Mouse (Mus musculus) ES-Bruce4 (cell line): ENCODE data around the gene Coa5. TPM values are rescaled to one million over a fixed set of nuclear protein-coding genes. Genes with fewer than 3 reads are reported as not detected.

Experiments
- H3K27ac ChIP-seq: 2 replicates; pipeline ENCODE4 v1.5.1; 2012; ENCODE audit warnings: low read length, inconsistent platforms; ENCODE audit not compliant: insufficient read depth
- H3K27me3 ChIP-seq: 2 replicates; pipeline ENCODE4 v1.6.1; 2012; ENCODE audit warnings: mild to moderate bottlenecking, low read length, inconsistent platforms; ENCODE audit not compliant: control insufficient read depth, poor library complexity, insufficient read depth, severe bottlenecking
- H3K36me3 ChIP-seq: 2 replicates; pipeline ENCODE4 v1.6.1; 2012; ENCODE audit warnings: inconsistent platforms, mild to moderate bottlenecking, low read length, moderate library complexity; ENCODE audit not compliant: control insufficient read depth, poor library complexity, insufficient read depth, severe bottlenecking
- H3K4me1 ChIP-seq: one replicate; pipeline ENCODE4 v1.8.1; 2011; ENCODE audit warnings: low read length; ENCODE audit not compliant: control insufficient read depth, insufficient read depth
- H3K4me3 ChIP-seq: 2 replicates; pipeline ENCODE4 v1.5.1; 2011; ENCODE audit warnings: low read depth, mild to moderate bottlenecking, low read length
- H3K9ac ChIP-seq: 2 replicates; pipeline ENCODE4 v1.6.1; 2012; ENCODE audit warnings: low read depth, mild to moderate bottlenecking, inconsistent platforms; ENCODE audit not compliant: poor library complexity, severe bottlenecking
- H3K9me3 ChIP-seq: replicated peaks from 2 replicates; pipeline ENCODE4 v1.6.1; 2012; ENCODE audit warnings: mild to moderate bottlenecking, low read length, inconsistent platforms; ENCODE audit not compliant: control insufficient read depth, poor library complexity, insufficient read depth, severe bottlenecking
- CTCF ChIP-seq: IDR thresholded peaks from one replicate; pipeline ENCODE4 v1.8.1; 2011; ENCODE audit warnings: low read depth, low read length
- EP300 ChIP-seq: IDR thresholded peaks from 2 replicates; pipeline ENCODE4 v1.6.1; 2011; ENCODE audit warnings: low read depth, low read length; ENCODE audit not compliant: insufficient read depth
- POLR2A ChIP-seq: IDR thresholded peaks from one replicate; pipeline ENCODE4 v1.8.1; 2011; ENCODE audit warnings: low read length; ENCODE audit not compliant: insufficient read depth
- polyA plus RNA-seq: library from polyadenylated mRNA; stranded (reverse); fragments of >200 nt; gene quantifications from 2 replicates; pipeline ENCODE4 v1.2.4, GENCODE M21; 2011; ENCODE audit warnings: low read depth; ENCODE audit not compliant: missing spikeins, insufficient read depth, insufficient read length

Gene Coa5
- polyA plus RNA-seq, 1 experiment: 55.4 TPM

DNA sequence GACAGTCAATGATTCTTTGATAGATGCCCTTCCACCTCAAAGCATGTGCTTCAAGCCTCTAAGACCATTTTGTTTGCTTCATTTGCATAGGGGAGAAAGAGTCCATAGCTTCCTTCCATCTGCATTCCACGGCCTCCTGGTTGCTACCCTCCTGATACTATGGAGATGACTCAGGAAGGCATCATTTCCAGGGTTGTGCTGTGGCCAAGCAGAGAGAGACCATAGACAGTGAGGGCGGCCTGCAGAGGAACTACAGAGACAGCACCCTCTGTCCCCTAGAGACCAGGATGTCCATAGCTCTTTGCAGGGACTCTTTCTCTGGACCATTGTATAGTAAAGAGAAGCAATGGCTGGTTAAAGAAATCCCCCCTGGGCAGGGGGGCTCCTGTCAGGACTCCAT lies 24.8 kb downstream of the Coa5 start:
- Histone ChIP-seq H3K9me3 (no peaks in the 10 kb centered on the region), H3K27me3 (no peaks in the 10 kb centered on the region), H3K4me3 (no peak overlapping the region), H3K4me1 (no peaks in the 10 kb centered on the region), H3K27ac (no peak overlapping the region), H3K36me3 (no peaks in the 10 kb centered on the region), H3K9ac (no peak overlapping the region)
- TF ChIP-seq EP300 (no peak), CTCF (no peak), POLR2A (no peak)

DNA sequence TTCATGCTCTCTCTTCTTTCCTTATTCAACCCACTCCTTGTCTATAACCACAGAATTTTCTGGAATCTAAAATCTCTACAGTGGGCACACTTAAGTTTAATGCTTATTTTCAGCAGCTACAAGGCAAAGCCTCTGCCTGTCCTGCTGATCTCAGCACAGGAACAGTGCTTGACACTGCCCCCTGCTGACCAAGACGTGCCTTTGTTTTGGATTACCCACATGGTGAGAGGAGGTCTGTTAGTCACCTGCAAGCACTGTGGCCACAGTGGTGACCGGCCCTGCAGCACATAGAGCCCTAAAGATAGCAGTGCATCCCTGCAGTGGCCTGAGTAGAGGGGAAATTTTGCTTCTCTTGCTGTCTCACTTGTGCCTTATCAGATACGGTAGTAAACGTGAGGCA lies 28.2 kb downstream of the Coa5 start:
- Histone ChIP-seq H3K9ac (no peak overlapping the region), H3K4me1 (peaks cover 2% of the 10 kb centered on the region), H3K4me3 (peak overlapping the region; percentile 24), H3K36me3 (no peaks in the 10 kb centered on the region), H3K27ac (no peak overlapping the region), H3K27me3 (no peaks in the 10 kb centered on the region), H3K9me3 (no peaks in the 10 kb centered on the region)
- TF ChIP-seq CTCF: peak; percentile 90
- no peak for TF ChIP-seq POLR2A

DNA sequence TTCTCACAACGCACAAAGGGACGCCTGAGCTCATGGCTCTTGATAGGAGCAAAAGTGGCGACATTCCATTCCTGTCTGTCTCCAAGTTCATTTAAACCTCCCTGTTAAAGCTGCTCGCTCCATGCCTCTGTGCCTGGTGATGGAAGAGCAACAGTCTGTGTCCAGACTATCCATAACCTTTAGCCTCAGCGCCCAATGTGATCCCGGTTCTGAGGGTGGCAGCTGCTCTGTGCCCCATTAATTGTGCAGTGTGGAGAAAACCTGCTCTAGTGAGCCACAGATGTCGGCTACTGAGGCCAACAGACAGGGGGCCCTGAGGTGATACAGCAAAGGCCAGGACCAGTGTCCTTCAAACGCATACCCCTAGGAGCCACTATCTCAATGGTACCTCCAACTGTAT lies 30.2 kb downstream of the Coa5 start:
- TF ChIP-seq POLR2A (no peak), CTCF (no peak), EP300 (no peak)
- H3K4me1 ChIP-seq: peaks cover 2% of the 10 kb centered on the region
- H3K36me3 ChIP-seq: no peaks in the 10 kb centered on the region
- no peak overlapping the region for H3K9ac ChIP-seq
- H3K27me3 ChIP-seq: no peaks in the 10 kb centered on the region
- H3K27ac ChIP-seq: no peak overlapping the region
- no peak overlapping the region for H3K4me3 ChIP-seq
- no peaks in the 10 kb centered on the region for H3K9me3 ChIP-seq

DNA sequence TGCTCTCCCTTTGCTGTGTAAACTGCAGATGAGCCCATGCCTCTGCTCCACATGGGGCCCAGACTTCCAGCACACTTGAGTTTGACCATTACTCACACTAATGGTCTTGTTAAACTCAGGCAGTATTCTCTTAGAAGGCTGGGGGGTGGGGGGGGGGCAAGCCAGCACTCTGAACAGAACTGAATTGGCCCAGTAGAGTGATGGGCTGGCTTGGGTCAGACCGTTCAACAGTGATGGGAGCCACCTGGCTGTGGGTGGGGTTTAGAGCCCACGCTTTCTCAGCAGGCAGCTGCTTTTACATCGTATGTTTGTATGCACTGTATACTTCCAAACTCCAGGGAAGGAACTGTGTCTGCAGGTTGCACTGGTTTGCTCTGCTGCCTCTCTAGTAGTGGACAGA lies 30.9 kb downstream of the Coa5 start:
- H3K36me3 ChIP-seq: no peaks in the 10 kb centered on the region
- H3K4me3 ChIP-seq: no peak overlapping the region
- TF ChIP-seq CTCF (no peak), EP300 (no peak), POLR2A (no peak)
- peaks cover 2% of the 10 kb centered on the region for H3K4me1 ChIP-seq
- H3K27me3 ChIP-seq: no peaks in the 10 kb centered on the region
- no peak overlapping the region for H3K9ac ChIP-seq
- H3K9me3 ChIP-seq: no peaks in the 10 kb centered on the region
- no peak overlapping the region for H3K27ac ChIP-seq

DNA sequence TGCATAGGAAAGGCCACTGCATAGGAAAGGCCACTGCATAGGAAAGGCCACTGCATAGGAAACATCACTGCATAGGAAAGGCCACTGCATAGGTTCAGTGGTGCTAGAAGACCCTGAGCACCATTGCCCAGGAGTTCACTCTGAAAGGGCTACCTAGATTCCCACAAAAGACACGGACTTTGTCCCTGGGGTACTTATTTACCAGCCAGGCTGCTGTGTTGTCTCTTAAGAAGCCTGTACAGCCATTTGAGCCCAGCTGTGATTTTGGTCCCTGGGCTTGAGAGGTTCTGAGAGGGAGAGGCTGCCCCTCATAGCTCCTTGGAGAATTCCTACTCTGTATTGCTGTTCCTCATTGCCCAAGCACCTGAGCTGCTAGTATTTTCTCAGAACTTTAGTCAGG lies 33.4 kb downstream of the Coa5 start:
- Histone ChIP-seq H3K36me3 (no peaks in the 10 kb centered on the region), H3K9me3 (no peaks in the 10 kb centered on the region), H3K27me3 (no peaks in the 10 kb centered on the region), H3K4me3 (no peak overlapping the region), H3K27ac (no peak overlapping the region), H3K4me1 (peaks cover 2% of the 10 kb centered on the region), H3K9ac (no peak overlapping the region)
- no peak for TF ChIP-seq CTCF
- no peak for TF ChIP-seq EP300
- TF ChIP-seq POLR2A: no peak

DNA sequence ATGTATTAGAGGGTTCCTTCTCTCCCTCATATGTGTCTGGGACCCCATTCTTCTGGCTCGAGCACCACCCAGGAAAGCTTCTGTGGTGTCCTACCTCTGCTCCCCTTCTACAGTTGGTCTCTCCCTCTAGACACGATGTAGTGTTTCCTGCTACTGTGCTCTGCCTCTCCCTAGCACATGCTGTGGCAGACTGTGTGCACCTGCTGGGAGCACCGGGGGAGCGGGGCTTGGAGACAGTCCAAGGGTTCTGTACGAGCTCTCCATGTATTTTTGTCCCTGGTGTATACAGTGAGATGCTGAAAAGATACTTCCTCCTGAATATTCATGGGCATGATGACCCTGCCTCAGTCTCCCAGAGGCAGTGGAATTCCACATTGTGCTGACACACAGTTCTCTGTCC lies 36.7 kb downstream of the Coa5 start:
- Histone ChIP-seq H3K4me3 (no peak overlapping the region), H3K27ac (no peak overlapping the region), H3K9me3 (no peaks in the 10 kb centered on the region), H3K27me3 (no peaks in the 10 kb centered on the region), H3K4me1 (no peaks in the 10 kb centered on the region), H3K36me3 (no peaks in the 10 kb centered on the region), H3K9ac (no peak overlapping the region)
- TF ChIP-seq CTCF (no peak), POLR2A (no peak), EP300 (no peak)
